Mouse (Mus musculus): ENCODE data around the gene Rnf217. TPM values are rescaled to one million over a fixed set of nuclear protein-coding genes. Genes with fewer than 3 reads are reported as not detected.

Gene Rnf217
- polyA plus RNA-seq, 1 experiment from 2014 or later, result 1.9 TPM

GRCm38 (mm10) chr10:31614111-31614510, 5.1 kb upstream of the Rnf217 start:
- Histone ChIP-seq H3K27ac (ENCODE audit: low read depth, low read length) (no peak overlapping the region), H3K4me3 (ENCODE audit: low read depth, low read length) (no peak overlapping the region), H3K4me1 (replicated peaks; ENCODE audit: control insufficient read depth, insufficient read depth, low read length) (no peaks in the 10 kb centered on the region), H3K4me2 (replicated peaks; ENCODE audit: low read depth) (no peak overlapping the region), H3K36me3 (ENCODE audit: control insufficient read depth, insufficient read depth) (no peaks in the 10 kb centered on the region), H3K9me3 (ENCODE audit: control insufficient read depth) (no peaks in the 10 kb centered on the region), H3K9ac (ENCODE audit: low read depth, low read length) (no peak overlapping the region), H3K27me3 (replicated peaks; ENCODE audit: control insufficient read depth, insufficient read depth, low read length) (no peaks in the 10 kb centered on the region)
- ATAC-seq, result no peak
- no peak for TF ChIP-seq CTCF (IDR thresholded peaks at IDR 0.05; ENCODE audit: low read depth)
- WGBS, result 67% methylated on average over 1 of the region's 1 CpGs

- H3K4me1 ChIP-seq (replicated peaks; ENCODE audit: control insufficient read depth, insufficient read depth, low read length), result peaks cover 7% of the 10 kb centered on the region
- H3K27ac ChIP-seq (ENCODE audit: low read depth, low read length), result peak overlapping the region; percentile 87
- no peaks in the 10 kb centered on the region for H3K36me3 ChIP-seq (ENCODE audit: control insufficient read depth, insufficient read depth)
- under 1% methylated on average over 51 of the region's 60 CpGs for WGBS
- H3K9me3 ChIP-seq (ENCODE audit: control insufficient read depth), result no peaks in the 10 kb centered on the region
- H3K4me2 ChIP-seq (replicated peaks; ENCODE audit: low read depth), result peak overlapping the region; percentile 94
- peak; percentile 51 for ATAC-seq
- TF ChIP-seq CTCF (IDR thresholded peaks at IDR 0.05; ENCODE audit: low read depth), result peak; percentile 51
- H3K9ac ChIP-seq (ENCODE audit: low read depth, low read length), result peak overlapping the region; percentile 97
- H3K27me3 ChIP-seq (replicated peaks; ENCODE audit: control insufficient read depth, insufficient read depth, low read length), result no peaks in the 10 kb centered on the region
- peak overlapping the region; percentile 85 for H3K4me3 ChIP-seq (ENCODE audit: low read depth, low read length)
These were observed 431 bp downstream of the Rnf217 start for GRCm38 (mm10) chr10:31608441-31609065.

DNA sequence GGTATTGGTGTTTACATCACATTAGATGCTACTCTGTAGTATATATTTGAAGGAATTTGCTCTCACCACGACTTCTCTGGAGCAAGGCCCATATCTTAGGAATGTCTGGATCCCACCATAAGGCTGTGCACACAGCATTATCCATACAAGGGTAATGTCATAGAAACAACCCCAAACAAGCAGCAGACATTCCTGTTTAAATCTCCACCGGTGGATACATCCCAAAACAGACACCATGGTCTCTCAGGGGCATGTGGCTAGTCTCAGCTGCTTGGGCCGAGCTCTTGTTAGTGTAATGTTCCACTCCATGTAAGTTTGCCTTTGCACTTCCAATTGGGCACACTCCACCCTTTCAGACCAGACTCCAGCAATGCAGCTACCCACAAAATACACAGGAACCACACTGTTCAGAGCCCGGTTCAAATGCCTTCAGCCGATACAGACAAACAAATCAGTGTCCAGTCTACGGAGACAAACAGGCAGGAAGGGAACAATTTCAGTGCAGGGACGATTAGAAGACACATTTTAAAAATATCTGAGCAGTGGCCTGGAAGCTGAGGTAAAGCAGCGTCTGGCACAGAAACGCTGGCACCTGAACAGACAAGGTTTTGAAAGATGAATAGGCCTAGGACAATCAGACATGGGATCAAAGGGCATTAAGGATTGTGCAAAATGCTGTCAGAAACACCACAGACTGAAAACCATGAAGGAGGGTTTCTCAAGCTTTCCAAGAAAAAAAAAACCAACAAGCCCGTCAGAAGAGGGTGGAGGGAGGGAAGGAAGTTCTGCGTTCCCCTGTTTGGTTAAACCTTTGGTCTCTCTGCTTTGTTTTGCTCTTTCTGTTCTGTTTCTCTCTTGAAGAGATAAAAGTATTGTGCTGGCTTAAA, 1.8 kb downstream of the Rnf217 start:
- H3K4me3 ChIP-seq (ENCODE audit: low read depth, low read length), result peak overlapping the region; percentile 85
- no peak for TF ChIP-seq CTCF (IDR thresholded peaks at IDR 0.05; ENCODE audit: low read depth)
- peaks cover 7% of the 10 kb centered on the region for H3K4me1 ChIP-seq (replicated peaks; ENCODE audit: control insufficient read depth, insufficient read depth, low read length)
- no peaks in the 10 kb centered on the region for H3K36me3 ChIP-seq (ENCODE audit: control insufficient read depth, insufficient read depth)
- no peak for ATAC-seq
- peak overlapping the region; percentile 94 for H3K4me2 ChIP-seq (replicated peaks; ENCODE audit: low read depth)
- no peaks in the 10 kb centered on the region for H3K27me3 ChIP-seq (replicated peaks; ENCODE audit: control insufficient read depth, insufficient read depth, low read length)
- 0 out of 2 replicates have a peak overlapping the region, but pooled peaks have one; percentile 87 for H3K27ac ChIP-seq (ENCODE audit: low read depth, low read length)
- no peaks in the 10 kb centered on the region for H3K9me3 ChIP-seq (ENCODE audit: control insufficient read depth)
- H3K9ac ChIP-seq (ENCODE audit: low read depth, low read length), result 0 out of 2 replicates have a peak overlapping the region, but pooled peaks have one; percentile 97
- WGBS, result 11% methylated on average over 11 of the region's 11 CpGs

DNA sequence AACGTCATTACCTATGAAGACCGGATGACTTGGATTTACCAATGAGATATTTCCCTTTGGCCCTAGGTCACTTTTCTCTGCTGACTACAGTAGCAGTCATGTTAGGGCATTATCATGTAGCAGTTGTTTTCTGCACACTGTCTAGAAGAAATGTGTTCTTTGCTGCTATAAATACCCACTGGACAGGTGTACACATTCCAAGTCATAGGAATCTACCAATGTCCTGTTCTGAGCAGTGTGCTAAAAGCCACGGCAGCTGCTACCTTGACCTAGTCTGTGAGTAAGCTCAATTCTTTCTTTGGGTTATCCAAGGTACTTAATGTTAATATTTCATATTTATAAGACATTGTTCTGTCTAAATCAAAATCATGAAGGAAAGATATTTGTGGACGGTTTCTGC, 5.1 kb downstream of the Rnf217 start:
- no peak for ATAC-seq

DNA sequence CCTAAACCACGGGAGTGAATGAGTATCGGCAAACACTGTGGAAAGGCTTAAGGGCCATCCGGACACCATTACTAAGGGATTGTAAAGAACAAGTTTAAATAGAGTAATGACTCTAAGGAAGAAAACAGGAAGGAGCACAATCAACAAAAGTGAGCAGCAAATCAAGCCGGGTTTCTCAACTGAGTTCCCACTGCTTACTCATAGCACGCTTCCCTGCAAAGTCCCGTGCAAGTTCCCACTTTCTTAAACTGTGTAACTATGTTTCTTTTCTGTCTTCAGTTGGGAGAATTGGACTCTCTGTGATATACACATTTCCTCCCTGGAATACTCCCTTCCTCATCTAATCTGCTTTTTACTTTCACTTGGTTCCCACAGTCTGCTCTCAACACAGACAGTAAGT, 8.9 kb downstream of the Rnf217 start:
- Histone ChIP-seq H3K36me3 (ENCODE audit: control insufficient read depth, insufficient read depth) (no peaks in the 10 kb centered on the region), H3K27me3 (replicated peaks; ENCODE audit: control insufficient read depth, insufficient read depth, low read length) (no peaks in the 10 kb centered on the region), H3K4me3 (ENCODE audit: low read depth, low read length) (no peak overlapping the region), H3K4me2 (replicated peaks; ENCODE audit: low read depth) (no peak overlapping the region), H3K9ac (ENCODE audit: low read depth, low read length) (no peak overlapping the region), H3K27ac (ENCODE audit: low read depth, low read length) (no peak overlapping the region), H3K4me1 (replicated peaks; ENCODE audit: control insufficient read depth, insufficient read depth, low read length) (no peaks in the 10 kb centered on the region), H3K9me3 (ENCODE audit: control insufficient read depth) (no peaks in the 10 kb centered on the region)
- TF ChIP-seq CTCF (IDR thresholded peaks at IDR 0.05; ENCODE audit: low read depth), result no peak
- no peak for ATAC-seq
- WGBS, result 81% methylated on average over 6 of the region's 6 CpGs

More for the DNA sequence above, 5.1 kb downstream of the Rnf217 start:
- Histone ChIP-seq H3K4me1 (replicated peaks; ENCODE audit: control insufficient read depth, insufficient read depth, low read length) (peaks cover 7% of the 10 kb centered on the region), H3K36me3 (ENCODE audit: control insufficient read depth, insufficient read depth) (no peaks in the 10 kb centered on the region), H3K27me3 (replicated peaks; ENCODE audit: control insufficient read depth, insufficient read depth, low read length) (no peaks in the 10 kb centered on the region), H3K4me3 (ENCODE audit: low read depth, low read length) (no peak overlapping the region), H3K27ac (ENCODE audit: low read depth, low read length) (no peak overlapping the region), H3K9me3 (ENCODE audit: control insufficient read depth) (no peaks in the 10 kb centered on the region), H3K4me2 (replicated peaks; ENCODE audit: low read depth) (no peak overlapping the region), H3K9ac (ENCODE audit: low read depth, low read length) (no peak overlapping the region)
- TF ChIP-seq CTCF (IDR thresholded peaks at IDR 0.05; ENCODE audit: low read depth), result no peak
- 80% methylated on average over 4 of the region's 4 CpGs for WGBS

GRCm38 (mm10) chr10:31597886-31598285, 11.1 kb downstream of the Rnf217 start:
- TF ChIP-seq CTCF (IDR thresholded peaks at IDR 0.05; ENCODE audit: low read depth), result no peak
- Histone ChIP-seq H3K4me1 (replicated peaks; ENCODE audit: control insufficient read depth, insufficient read depth, low read length) (peaks cover 5% of the 10 kb centered on the region; the same call in 1 of the 2 replicates), H3K36me3 (ENCODE audit: control insufficient read depth, insufficient read depth) (no peaks in the 10 kb centered on the region), H3K27ac (ENCODE audit: low read depth, low read length) (no peak overlapping the region), H3K9ac (ENCODE audit: low read depth, low read length) (no peak overlapping the region), H3K4me2 (replicated peaks; ENCODE audit: low read depth) (no peak overlapping the region), H3K9me3 (ENCODE audit: control insufficient read depth) (no peaks in the 10 kb centered on the region), H3K4me3 (ENCODE audit: low read depth, low read length) (no peak overlapping the region), H3K27me3 (replicated peaks; ENCODE audit: control insufficient read depth, insufficient read depth, low read length) (no peaks in the 10 kb centered on the region)
- WGBS, result 89% methylated on average over 2 of the region's 2 CpGs
- no peak for ATAC-seq

Data from intestine, postnatal 0 days (tissue).